Mouse (Mus musculus) hindbrain, embryonic 12.5 days (tissue): ENCODE measurements around the gene Tbkbp1. TPM values are rescaled to one million over a fixed set of nuclear protein-coding genes. Genes with fewer than 3 reads are reported as not detected.

ENCODE experiments used
- ATAC-seq: fragments of 200-750 bp; cut with Nextera tagmentation; 2 replicates; pipeline ENCODE4 v1.8.0; 2017; ENCODE audit warnings: moderate TSS enrichment; ENCODE audit not compliant: low FRiP score
- H3K27ac ChIP-seq: fragments of 300-500 bp; sonication (generic); 2 replicates; pipeline ENCODE4 v1.5.1; 2016; ENCODE audit warnings: mild to moderate bottlenecking
- H3K27me3 ChIP-seq: fragments of 300-500 bp; sonication (generic); 2 replicates; pipeline ENCODE4 v1.6.1; 2016; ENCODE audit warnings: mild to moderate bottlenecking
- H3K36me3 ChIP-seq: fragments of 300-500 bp; sonication (generic); 2 replicates; pipeline ENCODE4 v1.6.1; 2016; ENCODE audit warnings: mild to moderate bottlenecking
- H3K4me1 ChIP-seq: fragments of 300-500 bp; sonication (generic); 2 replicates; pipeline ENCODE4 v1.6.1; 2016
- H3K4me2 ChIP-seq: fragments of 300-500 bp; sonication (generic); replicated peaks from 2 replicates; pipeline ENCODE4 v1.6.1; 2016; ENCODE audit warnings: mild to moderate bottlenecking
- H3K4me3 ChIP-seq: fragments of 300-500 bp; sonication (generic); 2 replicates; pipeline ENCODE4 v1.5.1; 2016; ENCODE audit warnings: mild to moderate bottlenecking
- H3K9ac ChIP-seq: fragments of 300-500 bp; sonication (generic); 2 replicates; pipeline ENCODE4 v1.6.1; 2016; ENCODE audit warnings: mild to moderate bottlenecking, moderate library complexity
- H3K9me3 ChIP-seq: fragments of 300-500 bp; sonication (generic); replicated peaks from 2 replicates; pipeline ENCODE4 v1.6.1; 2016; ENCODE audit warnings: mild to moderate bottlenecking
- WGBS: fragments of 180-500 bp; shearing (Covaris S2); methylation state at CpG from one replicate; pipeline ENCODE4 v1.1.7; 2016; 5-methylcytosine and 5-hydroxymethylcytosine counted together
- polyA plus RNA-seq: library from polyadenylated mRNA; unstranded; fragments of >200 nt; fragmentation: Nextera tagmentation; extraction: Ambion mirVana; gene quantifications from 2 replicates; pipeline ENCODE4 v1.2.1, GENCODE M21; 2016

Tbkbp1 gene
- polyA plus RNA-seq, 1 experiment from 2014 or later = 10.5 TPM

DNA sequence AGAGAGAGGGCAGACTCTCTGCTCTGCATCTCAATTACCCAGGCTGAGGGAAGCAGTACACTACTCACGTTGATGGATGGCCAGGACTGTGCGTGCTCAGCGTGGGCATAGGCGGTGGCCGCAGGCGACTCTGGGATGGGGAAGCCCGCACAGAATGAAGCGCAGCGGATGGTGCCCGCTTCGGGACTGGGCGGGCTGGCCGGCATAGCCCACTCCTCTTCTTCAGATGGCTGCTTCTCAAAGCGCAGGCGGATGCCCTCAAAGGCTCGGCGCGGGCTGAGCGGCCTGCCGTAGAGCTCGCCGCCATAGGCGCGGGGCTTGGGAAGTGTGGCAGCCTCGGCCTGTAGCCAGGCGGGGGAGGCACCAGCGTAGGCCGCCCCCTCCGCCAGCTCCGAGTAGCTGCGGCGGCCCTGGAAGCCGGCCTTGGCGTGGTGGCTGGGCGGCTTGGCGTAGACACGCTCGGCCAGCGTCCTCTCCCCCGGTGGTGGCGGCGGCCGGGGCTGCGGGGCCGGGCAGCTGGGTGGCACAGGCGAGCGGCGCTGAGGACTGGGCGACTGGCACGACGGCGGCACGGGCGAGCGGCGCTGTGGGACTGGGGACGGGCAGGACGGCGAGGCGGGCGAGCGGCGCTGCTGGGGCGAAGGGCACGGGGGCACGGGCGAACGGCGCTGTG lies 12.6 kb downstream of the Tbkbp1 start:
- Histone ChIP-seq H3K4me3 (peak overlapping the region; percentile 44), H3K4me1 (peaks cover 32% of the 10 kb centered on the region), H3K9ac (peak overlapping the region; percentile 81), H3K9me3 (no peaks in the 10 kb centered on the region), H3K27ac (peak overlapping the region; percentile 87), H3K27me3 (peaks cover 50% of the 10 kb centered on the region), H3K36me3 (peaks cover 9% of the 10 kb centered on the region; the same call in 1 of the 2 replicates), H3K4me2 (peak overlapping the region; percentile 90)
- WGBS = 7% methylated on average over 64 of the region's 69 CpGs
- ATAC-seq = peak; percentile 79

DNA sequence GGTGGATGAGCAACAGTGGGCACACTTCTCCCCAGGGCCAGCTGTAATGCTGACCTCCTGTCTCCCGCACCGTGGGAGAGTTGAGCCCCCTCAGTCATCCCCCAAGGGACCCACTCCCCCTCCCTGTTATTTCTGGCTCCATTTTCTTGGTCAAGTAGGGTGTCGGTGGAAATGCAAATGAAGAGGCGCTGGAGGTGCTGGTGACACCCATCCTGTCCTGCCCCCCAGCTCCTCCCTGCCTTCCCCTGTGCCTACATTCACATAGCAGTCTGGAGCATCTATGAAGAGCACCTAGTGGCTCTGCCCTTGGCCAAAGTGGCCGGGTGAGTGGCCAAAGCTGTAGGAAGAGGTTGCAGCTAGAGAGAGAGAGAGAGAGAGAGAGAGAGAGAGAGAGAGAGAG lies 18.0 kb downstream of the Tbkbp1 start:
- H3K27ac ChIP-seq = no peak overlapping the region
- 63% methylated on average over 5 of the region's 5 CpGs for WGBS
- H3K9me3 ChIP-seq = no peaks in the 10 kb centered on the region
- 0 out of 2 replicates have a peak, but pooled peaks cover 4% of the 10 kb centered on the region for H3K36me3 ChIP-seq
- H3K9ac ChIP-seq = no peak overlapping the region
- H3K4me3 ChIP-seq = no peak overlapping the region
- H3K4me1 ChIP-seq = peaks cover 19% of the 10 kb centered on the region
- H3K27me3 ChIP-seq = peaks cover 48% of the 10 kb centered on the region
- ATAC-seq = no peak
- H3K4me2 ChIP-seq = no peak overlapping the region

DNA sequence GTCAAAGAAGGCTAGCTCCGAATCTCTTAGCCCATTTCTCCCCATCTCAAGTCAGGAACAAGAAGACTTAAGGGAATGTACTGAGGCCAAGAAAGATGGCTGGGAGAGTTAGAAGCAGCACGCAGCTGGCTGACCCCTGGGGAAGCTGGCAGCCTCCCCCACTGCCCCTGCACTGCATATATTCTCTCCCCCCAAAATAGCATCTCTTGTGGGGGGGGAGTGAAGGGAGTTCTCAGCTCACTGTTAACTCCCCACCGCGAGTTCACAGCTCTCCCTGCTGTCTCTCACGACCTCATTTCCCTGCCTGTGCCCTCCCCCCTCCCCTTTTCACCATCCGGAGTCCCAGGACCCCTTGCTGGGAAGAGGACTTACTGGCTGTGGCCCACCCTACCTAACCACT lies 19.1 kb downstream of the Tbkbp1 start:
- ATAC-seq = no peak
- Histone ChIP-seq H3K9me3 (no peaks in the 10 kb centered on the region), H3K27ac (no peak overlapping the region), H3K4me2 (no peak overlapping the region), H3K27me3 (peaks cover 52% of the 10 kb centered on the region), H3K36me3 (0 out of 2 replicates have a peak, but pooled peaks cover 4% of the 10 kb centered on the region), H3K9ac (no peak overlapping the region), H3K4me3 (no peak overlapping the region), H3K4me1 (peaks cover 11% of the 10 kb centered on the region)
- WGBS = 26% methylated on average over 6 of the region's 6 CpGs

DNA sequence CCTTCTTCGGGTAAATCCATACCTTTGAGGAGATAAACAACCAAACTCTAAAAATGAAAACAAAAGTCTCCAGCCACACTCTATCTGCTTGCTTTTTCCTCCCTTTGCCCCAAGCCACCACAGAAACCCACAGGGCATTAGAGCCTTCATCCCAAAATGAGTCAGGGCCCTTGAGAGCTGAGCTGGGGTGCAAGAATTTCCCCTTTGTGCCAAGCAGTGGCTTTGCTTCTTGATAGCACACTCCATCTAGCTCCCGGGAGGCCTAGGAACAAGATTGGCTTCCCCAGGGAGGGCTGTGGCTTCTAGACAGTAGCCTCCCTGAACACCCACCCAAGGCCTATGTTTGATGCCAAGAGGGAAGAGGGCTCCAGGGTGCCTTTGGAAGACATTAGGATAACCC lies 19.6 kb downstream of the Tbkbp1 start:
- Histone ChIP-seq H3K27ac (no peak overlapping the region), H3K4me1 (peaks cover 11% of the 10 kb centered on the region), H3K4me3 (no peak overlapping the region), H3K36me3 (0 out of 2 replicates have a peak, but pooled peaks cover 4% of the 10 kb centered on the region), H3K9ac (no peak overlapping the region), H3K4me2 (no peak overlapping the region), H3K9me3 (no peaks in the 10 kb centered on the region), H3K27me3 (peaks cover 50% of the 10 kb centered on the region)
- ATAC-seq = no peak
- WGBS = 73% methylated on average over 2 of the region's 2 CpGs

DNA sequence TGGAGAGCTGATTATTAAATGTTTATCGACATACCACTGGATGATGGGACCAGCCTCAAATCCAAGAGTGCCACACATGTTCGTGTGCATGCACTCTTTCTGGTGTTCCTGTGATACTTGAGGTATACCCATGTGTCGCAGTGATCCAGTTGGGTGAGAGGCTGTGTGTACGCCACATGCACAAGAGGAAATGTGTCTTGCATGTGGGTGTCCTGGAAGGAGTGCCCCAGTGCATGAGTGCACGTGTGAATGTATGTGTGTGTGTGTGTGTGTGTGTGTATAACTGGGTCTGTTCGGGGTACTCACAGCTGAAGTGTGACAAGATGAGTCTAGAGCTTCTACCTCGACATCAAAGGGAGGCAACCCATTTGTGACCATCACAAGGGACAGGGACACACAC lies 21.0 kb downstream of the Tbkbp1 start:
- Histone ChIP-seq H3K9me3 (no peaks in the 10 kb centered on the region), H3K27ac (no peak overlapping the region), H3K36me3 (no peaks in the 10 kb centered on the region), H3K27me3 (peaks cover 58% of the 10 kb centered on the region), H3K4me2 (no peak overlapping the region), H3K9ac (no peak overlapping the region), H3K4me3 (no peak overlapping the region), H3K4me1 (peaks cover 12% of the 10 kb centered on the region)
- no peak for ATAC-seq
- WGBS = 80% methylated on average over 7 of the region's 7 CpGs

DNA sequence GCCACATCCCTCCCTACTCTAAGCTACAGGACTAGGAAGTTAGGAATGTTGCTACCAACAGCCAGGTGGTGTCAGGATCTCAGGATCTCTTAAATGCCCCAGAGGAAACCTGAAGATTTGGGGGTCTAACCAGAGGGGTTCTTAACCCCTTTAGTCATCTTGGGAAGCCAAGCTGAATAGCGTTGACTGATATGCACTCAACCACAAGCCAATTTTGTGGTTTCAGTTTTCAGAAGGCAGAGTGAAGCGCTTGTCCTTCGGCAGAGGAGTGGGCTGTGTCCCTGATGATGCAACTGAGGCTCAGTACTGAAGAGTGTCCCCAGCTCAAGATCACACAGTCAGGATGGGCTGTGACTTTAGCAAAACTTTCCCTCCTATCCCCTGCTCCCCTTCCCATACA lies 22.3 kb downstream of the Tbkbp1 start:
- peaks cover 58% of the 10 kb centered on the region for H3K27me3 ChIP-seq

DNA sequence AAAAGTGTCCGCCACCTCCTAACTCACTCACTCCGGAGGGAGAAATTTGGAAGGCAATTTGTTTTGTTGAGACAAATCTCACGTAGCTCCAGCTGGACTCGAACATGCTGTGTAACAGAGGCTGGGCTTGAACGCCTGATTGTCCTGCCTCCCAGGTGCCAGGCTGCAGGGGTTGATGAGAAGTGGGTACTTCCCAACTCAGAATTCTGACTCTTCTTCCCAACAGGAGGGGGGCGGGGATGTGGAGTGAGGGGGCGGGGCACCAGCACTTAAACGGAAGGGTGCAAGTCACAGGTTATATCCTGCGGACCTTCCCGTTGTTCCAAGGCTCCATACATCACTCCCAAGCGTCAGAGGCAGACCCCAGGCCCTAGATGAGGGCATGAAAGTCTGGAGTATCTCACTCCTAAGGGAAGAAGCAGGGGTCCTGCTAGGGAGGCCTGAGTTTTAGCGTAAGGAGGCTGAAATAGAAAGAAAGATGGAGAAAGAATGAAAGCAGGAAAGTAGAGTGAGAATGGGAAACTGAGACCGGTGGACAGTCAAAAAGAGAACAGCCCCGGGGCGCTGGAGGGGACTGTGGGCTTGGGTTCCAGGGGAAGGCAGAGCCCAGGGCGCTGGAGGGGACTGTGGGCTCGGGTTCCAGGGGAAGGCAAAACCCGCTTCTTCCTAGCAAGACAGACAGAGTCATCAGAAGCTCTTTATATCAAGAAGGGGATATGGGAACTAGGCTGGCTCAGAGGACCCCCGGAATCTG lies 23.6 kb downstream of the Tbkbp1 start:
- H3K9ac ChIP-seq = peak overlapping the region; percentile 56; the same call in 1 of the 2 replicates
- H3K4me2 ChIP-seq = peak overlapping the region; percentile 79
- H3K4me1 ChIP-seq = peaks cover 30% of the 10 kb centered on the region
- H3K36me3 ChIP-seq = no peaks in the 10 kb centered on the region
- peaks cover 53% of the 10 kb centered on the region for H3K27me3 ChIP-seq
- 10% methylated on average over 19 of the region's 19 CpGs for WGBS
- no peak overlapping the region for H3K27ac ChIP-seq
- H3K4me3 ChIP-seq = peak overlapping the region; percentile 45
- no peak for ATAC-seq
- no peaks in the 10 kb centered on the region for H3K9me3 ChIP-seq

More for the DNA sequence above, 22.3 kb downstream of the Tbkbp1 start:
- Histone ChIP-seq H3K4me3 (no peak overlapping the region), H3K27ac (no peak overlapping the region), H3K36me3 (no peaks in the 10 kb centered on the region), H3K4me2 (no peak overlapping the region), H3K9ac (no peak overlapping the region), H3K9me3 (no peaks in the 10 kb centered on the region), H3K4me1 (peaks cover 23% of the 10 kb centered on the region)
- no peak for ATAC-seq
- 69% methylated on average over 3 of the region's 3 CpGs for WGBS

DNA sequence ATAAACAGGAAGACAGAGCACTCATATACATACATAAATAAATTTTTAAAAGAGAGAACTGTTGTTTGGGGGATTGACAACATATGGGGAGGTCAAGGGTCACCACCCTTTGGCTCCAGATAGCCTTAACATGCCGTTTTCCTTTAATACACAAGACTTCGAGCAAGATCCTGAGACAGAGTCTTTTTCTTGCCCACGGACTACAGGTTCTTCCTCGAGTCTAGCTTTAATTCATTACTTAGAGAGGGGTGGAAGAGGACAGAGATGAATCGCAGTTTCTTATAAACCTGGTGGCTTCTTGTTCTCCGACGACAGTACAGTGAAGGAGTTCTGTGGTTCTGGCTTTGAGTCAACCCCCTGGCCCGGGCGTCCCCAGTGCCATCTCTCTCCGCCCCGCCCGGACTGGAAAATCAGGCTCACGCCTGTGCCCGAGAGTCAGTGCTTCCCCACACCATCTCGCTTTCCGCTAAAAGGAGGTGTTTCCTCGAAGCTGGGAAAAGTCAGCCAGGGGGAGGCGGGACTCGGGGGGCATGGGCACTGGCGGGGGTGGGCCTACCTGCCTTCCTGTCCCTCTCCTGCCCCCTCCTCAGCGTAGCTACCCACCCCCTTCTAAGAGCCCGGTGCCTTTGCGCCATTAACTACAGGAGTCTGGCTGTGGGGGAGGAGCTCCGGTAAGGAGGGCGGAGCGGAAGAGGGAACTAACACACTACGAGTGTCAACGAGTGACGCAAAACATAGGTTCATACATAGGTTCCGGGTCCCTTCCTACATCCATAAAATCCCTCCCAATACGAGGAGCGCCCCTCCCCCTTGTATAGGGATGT lies 24.4 kb downstream of the Tbkbp1 start:
- Histone ChIP-seq H3K9ac (peak overlapping the region; percentile 56), H3K4me3 (peak overlapping the region; percentile 45), H3K9me3 (no peaks in the 10 kb centered on the region), H3K27ac (no peak overlapping the region), H3K4me2 (peak overlapping the region; percentile 79), H3K4me1 (peaks cover 27% of the 10 kb centered on the region), H3K27me3 (peaks cover 46% of the 10 kb centered on the region), H3K36me3 (no peaks in the 10 kb centered on the region)
- 0 out of 2 replicates have a peak, but pooled peaks have one; percentile 41 for ATAC-seq
- 4% methylated on average over 32 of the region's 32 CpGs for WGBS

DNA sequence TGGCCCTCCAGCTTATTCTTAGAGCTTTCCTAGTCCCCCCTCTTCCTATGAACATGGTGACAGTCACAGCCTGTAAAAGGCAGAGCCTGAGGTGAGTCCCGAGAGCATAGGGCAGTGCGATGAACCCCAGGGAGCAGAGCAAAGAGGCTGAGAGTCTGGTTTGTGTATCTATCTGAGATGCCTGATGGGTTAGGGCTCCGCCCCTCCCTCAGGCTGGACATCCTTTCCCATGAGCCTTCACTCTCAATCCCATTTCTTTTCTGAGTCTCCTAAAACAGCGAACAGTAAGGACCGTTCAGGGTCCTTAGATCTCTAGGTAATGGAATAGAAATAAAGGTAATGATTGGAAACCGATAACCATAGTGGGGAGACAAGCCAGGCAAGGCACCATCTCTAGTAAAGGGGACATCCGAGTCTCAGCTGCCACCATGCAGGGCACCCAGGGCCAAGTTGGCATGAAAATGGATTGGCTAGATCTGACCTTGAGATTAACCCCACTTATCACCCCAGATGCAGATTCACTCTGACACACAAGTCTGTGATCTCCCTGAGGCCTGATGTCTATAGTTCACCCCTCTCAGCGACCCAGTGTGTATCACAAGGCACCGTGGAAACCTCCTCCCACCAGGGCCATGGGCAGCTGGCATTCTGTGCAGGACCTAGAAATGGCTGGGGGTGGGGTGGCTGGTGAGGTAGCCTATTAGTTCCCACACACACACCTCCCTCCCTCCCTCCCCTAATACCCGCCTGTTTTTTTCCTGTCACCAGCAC lies 26.8 kb downstream of the Tbkbp1 start:
- Histone ChIP-seq H3K9me3 (no peaks in the 10 kb centered on the region), H3K27me3 (peaks cover 30% of the 10 kb centered on the region), H3K4me1 (peaks cover 35% of the 10 kb centered on the region), H3K4me3 (no peak overlapping the region), H3K27ac (no peak overlapping the region), H3K4me2 (no peak overlapping the region), H3K36me3 (no peaks in the 10 kb centered on the region), H3K9ac (no peak overlapping the region)
- WGBS = 61% methylated on average over 10 of the region's 10 CpGs
- 0 out of 2 replicates have a peak, but pooled peaks have one; percentile 11 for ATAC-seq

DNA sequence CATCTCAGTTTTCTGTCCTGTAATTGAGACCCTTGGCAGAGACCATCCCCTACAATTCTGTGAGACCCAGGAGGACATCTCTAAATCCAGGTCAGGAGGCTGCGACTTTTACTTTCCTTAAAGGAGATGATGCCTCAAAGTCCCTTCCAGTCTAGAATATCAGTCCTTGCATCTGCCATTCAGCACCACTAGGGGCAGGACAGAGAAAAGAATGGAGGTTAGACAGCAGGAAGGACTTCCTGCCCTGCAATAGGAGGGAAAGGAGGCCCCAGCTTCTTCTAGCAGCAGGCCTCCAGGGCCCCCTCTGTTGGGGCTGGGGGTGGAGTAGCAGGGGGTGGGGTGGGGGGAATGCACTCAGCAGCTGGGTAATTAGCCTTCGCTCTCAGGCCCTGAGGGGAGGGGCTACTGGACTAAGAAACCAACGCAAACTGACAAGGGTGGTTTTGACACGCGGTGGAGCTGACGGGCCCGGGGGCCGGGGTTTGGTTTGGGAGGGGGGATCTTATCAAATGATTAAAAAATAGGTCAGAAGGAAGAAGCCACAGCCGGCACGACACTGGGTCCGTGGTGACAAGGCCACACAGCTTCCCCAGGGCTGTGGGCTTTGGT lies 27.9 kb downstream of the Tbkbp1 start:
- Histone ChIP-seq H3K36me3 (no peaks in the 10 kb centered on the region), H3K4me1 (peaks cover 35% of the 10 kb centered on the region), H3K9me3 (no peaks in the 10 kb centered on the region), H3K4me3 (no peak overlapping the region), H3K27ac (no peak overlapping the region), H3K4me2 (0 out of 2 replicates have a peak overlapping the region, but pooled peaks have one; percentile 3), H3K9ac (no peak overlapping the region), H3K27me3 (peaks cover 36% of the 10 kb centered on the region)
- ATAC-seq = 0 out of 2 replicates have a peak, but pooled peaks have one; percentile 3
- 19% methylated on average over 11 of the region's 11 CpGs for WGBS

DNA sequence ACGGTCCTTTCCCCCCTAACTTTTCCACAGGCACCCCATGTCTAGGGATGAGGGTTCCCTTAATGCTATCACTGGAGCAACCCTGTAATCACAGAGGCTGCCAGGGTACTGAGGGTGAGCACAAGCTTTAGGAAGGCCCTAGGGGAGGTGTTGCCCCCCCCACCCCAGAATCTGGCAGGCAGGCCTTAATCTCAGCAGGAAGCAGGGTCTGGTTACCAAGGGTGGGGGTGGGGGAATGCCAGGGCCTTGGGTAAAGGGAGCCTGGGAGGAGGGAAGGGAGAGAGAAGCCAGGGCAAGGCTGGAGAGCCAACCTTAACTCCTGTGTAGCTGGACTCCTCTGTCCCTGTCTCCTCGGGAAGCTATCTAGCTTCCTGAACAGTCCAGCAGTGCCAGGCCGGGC lies 30.7 kb downstream of the Tbkbp1 start:
- Histone ChIP-seq H3K36me3 (no peaks in the 10 kb centered on the region), H3K4me1 (peaks cover 25% of the 10 kb centered on the region), H3K4me2 (no peak overlapping the region), H3K9ac (no peak overlapping the region), H3K27me3 (peaks cover 39% of the 10 kb centered on the region), H3K27ac (no peak overlapping the region), H3K4me3 (no peak overlapping the region), H3K9me3 (no peaks in the 10 kb centered on the region)
- ATAC-seq = no peak
- 61% methylated on average over 3 of the region's 3 CpGs for WGBS
